Mouse (Mus musculus): ENCODE measurements around the gene Jph3. TPM values are rescaled to one million over a fixed set of nuclear protein-coding genes. Genes with fewer than 3 reads are reported as not detected.
A peak's percentile ranks its signal among the peaks of the same experiment; 100 is the strongest.

Jph3 gene
- 0.86 and 1.2 TPM in 2 replicates for polyA plus RNA-seq (2016; fragmentation: Nextera tagmentation; extraction: Ambion mirVana)

GRCm38 (mm10) chr8:121729323-121729722 lies at the start of gene Jph3:
Gene Jph3, plus strand, starts transcription at chr8:121729623.
- 9% methylated on average over 12 of the region's 12 CpGs for whole genome bisulfite sequencing
- H3K36me3 ChIP-seq = no peaks in the 10 kb centered on the region
- peaks cover 8% of the 10 kb centered on the region; the same call in 1 of the 2 replicates for H3K9me3 ChIP-seq
- no peak within 1 kb of the TSS for H3K27ac ChIP-seq
- H3K4me2 ChIP-seq = peak within 1 kb of the TSS; percentile 85
- peak within 1 kb of the TSS; percentile 53 for H3K4me3 ChIP-seq (replicated peaks)
- ATAC-seq (ENCODE audit: insufficient number of reproducible peaks, insufficient read depth, low FRiP score, low TSS enrichment, low read depth) = no peak
- H3K9ac ChIP-seq (replicated peaks) = 0 out of 2 replicates have a peak within 1 kb of the TSS, but pooled peaks have one; percentile 52
- peaks cover 78% of the 10 kb centered on the region for H3K27me3 ChIP-seq
- H3K4me1 ChIP-seq (replicated peaks) = peaks cover 18% of the 10 kb centered on the region

- H3K36me3 ChIP-seq = no peaks in the 10 kb centered on the region
- ATAC-seq (ENCODE audit: insufficient number of reproducible peaks, insufficient read depth, low FRiP score, low TSS enrichment, low read depth) = no peak
- no peaks in the 10 kb centered on the region for H3K4me1 ChIP-seq (replicated peaks)
- H3K4me2 ChIP-seq = no peak overlapping the region
- H3K27ac ChIP-seq = no peak overlapping the region
- H3K4me3 ChIP-seq (replicated peaks) = no peak overlapping the region
- H3K9me3 ChIP-seq = no peaks in the 10 kb centered on the region
- peaks cover 3% of the 10 kb centered on the region; the same call in 1 of the 2 replicates for H3K27me3 ChIP-seq
- no peak overlapping the region for H3K9ac ChIP-seq (replicated peaks)
- 81% methylated on average over 4 of the region's 4 CpGs for whole genome bisulfite sequencing
These were observed 48.5 kb upstream of the Jph3 start for GRCm38 (mm10) chr8:121680896-121681295.

- no peak overlapping the region for H3K9ac ChIP-seq (replicated peaks)
- H3K4me3 ChIP-seq (replicated peaks) = no peak overlapping the region
- H3K4me2 ChIP-seq = no peak overlapping the region
- no peaks in the 10 kb centered on the region for H3K36me3 ChIP-seq
- no peak overlapping the region for H3K27ac ChIP-seq
- ATAC-seq (ENCODE audit: insufficient number of reproducible peaks, insufficient read depth, low FRiP score, low TSS enrichment, low read depth) = no peak
- H3K4me1 ChIP-seq (replicated peaks) = no peaks in the 10 kb centered on the region
- peaks cover 3% of the 10 kb centered on the region; the same call in 1 of the 2 replicates for H3K27me3 ChIP-seq
- WGBS = 57% methylated on average over 10 of the region's 10 CpGs
- H3K9me3 ChIP-seq = no peaks in the 10 kb centered on the region
These were observed 48.0 kb upstream of the Jph3 start for GRCm38 (mm10) chr8:121681457-121681856.

GRCm38 (mm10) chr8:121683083-121683832 lies 46.2 kb upstream of the Jph3 start:
- no peak for ATAC-seq (ENCODE audit: insufficient number of reproducible peaks, insufficient read depth, low FRiP score, low TSS enrichment, low read depth)
- no peak overlapping the region for H3K9ac ChIP-seq (replicated peaks)
- no peak overlapping the region for H3K4me3 ChIP-seq (replicated peaks)
- 0 out of 2 replicates have a peak, but pooled peaks cover 8% of the 10 kb centered on the region for H3K4me1 ChIP-seq (replicated peaks)
- H3K36me3 ChIP-seq = no peaks in the 10 kb centered on the region
- H3K27ac ChIP-seq = no peak overlapping the region
- WGBS = 75% methylated on average over 10 of the region's 10 CpGs
- H3K9me3 ChIP-seq = no peaks in the 10 kb centered on the region
- H3K4me2 ChIP-seq = no peak overlapping the region
- H3K27me3 ChIP-seq = peaks cover 3% of the 10 kb centered on the region; the same call in 1 of the 2 replicates

- Histone ChIP-seq H3K4me3 (replicated peaks) (no peak overlapping the region), H3K4me2 (no peak overlapping the region), H3K27ac (no peak overlapping the region), H3K9ac (replicated peaks) (no peak overlapping the region), H3K9me3 (no peaks in the 10 kb centered on the region), H3K36me3 (no peaks in the 10 kb centered on the region), H3K4me1 (replicated peaks) (0 out of 2 replicates have a peak, but pooled peaks cover 11% of the 10 kb centered on the region), H3K27me3 (no peaks in the 10 kb centered on the region)
- WGBS = 21% methylated on average over 4 of the region's 4 CpGs
- no peak for ATAC-seq (ENCODE audit: insufficient number of reproducible peaks, insufficient read depth, low FRiP score, low TSS enrichment, low read depth)
These were observed 44.0 kb upstream of the Jph3 start for GRCm38 (mm10) chr8:121685419-121685818.

GRCm38 (mm10) chr8:121687455-121688161 lies 41.8 kb upstream of the Jph3 start:
- no peak overlapping the region for H3K4me3 ChIP-seq (replicated peaks)
- H3K9ac ChIP-seq (replicated peaks) = no peak overlapping the region
- H3K4me1 ChIP-seq (replicated peaks) = 0 out of 2 replicates have a peak, but pooled peaks cover 11% of the 10 kb centered on the region
- H3K36me3 ChIP-seq = no peaks in the 10 kb centered on the region
- H3K4me2 ChIP-seq = no peak overlapping the region
- no peak for ATAC-seq (ENCODE audit: insufficient number of reproducible peaks, insufficient read depth, low FRiP score, low TSS enrichment, low read depth)
- no peaks in the 10 kb centered on the region for H3K9me3 ChIP-seq
- H3K27ac ChIP-seq = no peak overlapping the region
- WGBS = 52% methylated on average over 14 of the region's 14 CpGs
- H3K27me3 ChIP-seq = no peaks in the 10 kb centered on the region

- H3K4me1 ChIP-seq (replicated peaks) = 0 out of 2 replicates have a peak, but pooled peaks cover 11% of the 10 kb centered on the region
- no peak overlapping the region for H3K27ac ChIP-seq
- no peak overlapping the region for H3K9ac ChIP-seq (replicated peaks)
- WGBS = 40% methylated on average over 5 of the region's 5 CpGs
- H3K9me3 ChIP-seq = no peaks in the 10 kb centered on the region
- H3K4me2 ChIP-seq = no peak overlapping the region
- no peaks in the 10 kb centered on the region for H3K36me3 ChIP-seq
- H3K4me3 ChIP-seq (replicated peaks) = no peak overlapping the region
- no peak for ATAC-seq (ENCODE audit: insufficient number of reproducible peaks, insufficient read depth, low FRiP score, low TSS enrichment, low read depth)
- H3K27me3 ChIP-seq = no peaks in the 10 kb centered on the region
These were observed 40.9 kb upstream of the Jph3 start for GRCm38 (mm10) chr8:121688496-121688895.

GRCm38 (mm10) chr8:121694453-121694852 lies 35.0 kb upstream of the Jph3 start:
- no peaks in the 10 kb centered on the region for H3K9me3 ChIP-seq
- 57% methylated on average over 4 of the region's 4 CpGs for WGBS
- ATAC-seq (ENCODE audit: insufficient number of reproducible peaks, insufficient read depth, low FRiP score, low TSS enrichment, low read depth) = no peak
- H3K4me2 ChIP-seq = no peak overlapping the region
- no peak overlapping the region for H3K9ac ChIP-seq (replicated peaks)
- H3K27ac ChIP-seq = no peak overlapping the region
- no peaks in the 10 kb centered on the region for H3K36me3 ChIP-seq
- peaks cover 17% of the 10 kb centered on the region for H3K4me1 ChIP-seq (replicated peaks)
- no peaks in the 10 kb centered on the region for H3K27me3 ChIP-seq
- no peak overlapping the region for H3K4me3 ChIP-seq (replicated peaks)

- H3K27me3 ChIP-seq = no peaks in the 10 kb centered on the region
- H3K36me3 ChIP-seq = no peaks in the 10 kb centered on the region
- no peak overlapping the region for H3K27ac ChIP-seq
- peaks cover 6% of the 10 kb centered on the region; the same call in 1 of the 2 replicates for H3K9me3 ChIP-seq
- H3K4me1 ChIP-seq (replicated peaks) = peaks cover 17% of the 10 kb centered on the region
- no peak overlapping the region for H3K4me3 ChIP-seq (replicated peaks)
- no peak overlapping the region for H3K9ac ChIP-seq (replicated peaks)
- ATAC-seq (ENCODE audit: insufficient number of reproducible peaks, insufficient read depth, low FRiP score, low TSS enrichment, low read depth) = no peak
- WGBS = 81% methylated on average over 6 of the region's 6 CpGs
- no peak overlapping the region for H3K4me2 ChIP-seq
These were observed 33.7 kb upstream of the Jph3 start for GRCm38 (mm10) chr8:121695585-121696184.

GRCm38 (mm10) chr8:121697735-121698614 lies 31.4 kb upstream of the Jph3 start:
- Histone ChIP-seq H3K4me3 (replicated peaks) (peak overlapping the region; percentile 26), H3K4me1 (replicated peaks) (peaks cover 17% of the 10 kb centered on the region), H3K27me3 (no peaks in the 10 kb centered on the region), H3K36me3 (no peaks in the 10 kb centered on the region), H3K9me3 (peaks cover 6% of the 10 kb centered on the region; the same call in 1 of the 2 replicates), H3K4me2 (peak overlapping the region; percentile 52), H3K9ac (replicated peaks) (no peak overlapping the region), H3K27ac (no peak overlapping the region)
- WGBS = 2% methylated on average over 17 of the region's 17 CpGs
- ATAC-seq (ENCODE audit: insufficient number of reproducible peaks, insufficient read depth, low FRiP score, low TSS enrichment, low read depth) = peak; percentile 67; the same call in 1 of the 2 replicates

Measured in limb, embryonic 12.5 days (tissue).